Mouse (Mus musculus) limb, embryonic 15.5 days (tissue): ENCODE data around the gene Whrn. TPM values are rescaled to one million over a fixed set of nuclear protein-coding genes. Genes with fewer than 3 reads are reported as not detected.
A peak's percentile ranks its signal among the peaks of the same experiment; 100 is the strongest.

Source experiments
- ATAC-seq: fragments of 200-750 bp; cut with Nextera tagmentation; 2 replicates; pipeline ENCODE4 v1.8.0; 2017; ENCODE audit warnings: low read depth, moderate TSS enrichment; ENCODE audit not compliant: insufficient number of reproducible peaks, low FRiP score, low TSS enrichment
- H3K27ac ChIP-seq: fragments of 300-500 bp; sonication (generic); 2 replicates; pipeline ENCODE4 v1.5.1; 2015; ENCODE audit warnings: moderate library complexity, mild to moderate bottlenecking, inconsistent platforms
- H3K27me3 ChIP-seq: fragments of 300-500 bp; sonication (generic); 2 replicates; pipeline ENCODE4 v1.6.1; 2015; ENCODE audit warnings: inconsistent platforms
- H3K36me3 ChIP-seq: fragments of 300-500 bp; sonication (generic); 2 replicates; pipeline ENCODE4 v1.6.1; 2015; ENCODE audit warnings: inconsistent platforms
- H3K4me1 ChIP-seq: fragments of 300-500 bp; sonication (generic); 2 replicates; pipeline ENCODE4 v1.6.1; 2015; ENCODE audit warnings: inconsistent platforms
- H3K4me2 ChIP-seq: fragments of 300-500 bp; sonication (generic); 2 replicates; pipeline ENCODE4 v1.6.1; 2015; ENCODE audit warnings: mild to moderate bottlenecking, inconsistent platforms
- H3K4me3 ChIP-seq: fragments of 300-500 bp; sonication (generic); 2 replicates; pipeline ENCODE4 v1.5.1; 2015; ENCODE audit warnings: mild to moderate bottlenecking, inconsistent platforms
- H3K9ac ChIP-seq: fragments of 300-500 bp; sonication (generic); 2 replicates; pipeline ENCODE4 v1.6.1; 2015; ENCODE audit warnings: inconsistent platforms
- H3K9me3 ChIP-seq: fragments of 300-500 bp; sonication (generic); 2 replicates; pipeline ENCODE4 v1.6.1; 2016; ENCODE audit warnings: inconsistent platforms
- WGBS: fragments of 180-500 bp; shearing (Covaris S2); methylation state at CpG from one replicate; pipeline ENCODE4 v1.1.7; 2015; 5-methylcytosine and 5-hydroxymethylcytosine counted together
- polyA plus RNA-seq: library from polyadenylated mRNA; unstranded; fragments of >200 nt; fragmentation: Nextera tagmentation; extraction: Ambion mirVana; gene quantifications from 2 replicates; pipeline ENCODE4 v1.2.1, GENCODE M21; 2015

Whrn gene
- polyA plus RNA-seq, 1 experiment from 2014 or later, result 4.8 TPM

DNA sequence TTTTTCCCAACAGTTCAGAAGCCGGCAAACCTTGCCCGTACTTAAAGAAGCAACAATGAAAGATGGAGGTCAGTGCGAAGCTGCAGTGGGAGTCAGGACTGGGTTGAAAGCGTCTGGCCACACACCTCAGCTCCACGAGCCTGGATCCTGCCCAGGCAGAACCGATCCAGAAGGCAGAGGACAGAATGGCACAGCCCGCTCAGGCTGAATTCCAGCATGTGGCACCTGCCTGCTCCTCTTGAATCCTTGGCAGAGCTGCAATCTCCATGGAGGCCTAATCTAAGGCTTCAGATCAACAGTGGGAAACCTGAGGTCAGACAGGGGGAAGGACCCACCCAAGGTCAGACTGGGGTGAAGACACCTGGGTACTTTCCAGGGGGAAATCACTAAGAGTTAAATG is 54.2 kb downstream of the Whrn start:
- WGBS, result 68% methylated on average over 7 of the region's 7 CpGs
- Histone ChIP-seq H3K9ac (no peak overlapping the region), H3K4me3 (no peak overlapping the region), H3K27me3 (no peaks in the 10 kb centered on the region), H3K9me3 (0 out of 2 replicates have a peak, but pooled peaks cover 4% of the 10 kb centered on the region), H3K27ac (no peak overlapping the region), H3K36me3 (no peaks in the 10 kb centered on the region), H3K4me2 (no peak overlapping the region), H3K4me1 (peaks cover 26% of the 10 kb centered on the region)
- ATAC-seq, result no peak

- 42% methylated on average over 7 of the region's 7 CpGs for WGBS
- ATAC-seq, result no peak
- 0 out of 2 replicates have a peak, but pooled peaks cover 4% of the 10 kb centered on the region for H3K9me3 ChIP-seq
- peaks cover 31% of the 10 kb centered on the region for H3K4me1 ChIP-seq
- H3K4me3 ChIP-seq, result no peak overlapping the region
- H3K27me3 ChIP-seq, result no peaks in the 10 kb centered on the region
- H3K4me2 ChIP-seq, result no peak overlapping the region
- H3K36me3 ChIP-seq, result no peaks in the 10 kb centered on the region
- H3K27ac ChIP-seq, result no peak overlapping the region
- H3K9ac ChIP-seq, result no peak overlapping the region
Measured at GRCm38 (mm10) chr4:63440262-63440661, 55.5 kb downstream of the Whrn start.

GRCm38 (mm10) chr4:63437968-63438367 is 57.8 kb downstream of the Whrn start:
- H3K4me2 ChIP-seq, result no peak overlapping the region
- ATAC-seq, result no peak
- no peaks in the 10 kb centered on the region for H3K36me3 ChIP-seq
- no peak overlapping the region for H3K4me3 ChIP-seq
- no peaks in the 10 kb centered on the region for H3K27me3 ChIP-seq
- WGBS, result 66% methylated on average over 5 of the region's 5 CpGs
- H3K27ac ChIP-seq, result peak overlapping the region; percentile 70
- H3K4me1 ChIP-seq, result peaks cover 31% of the 10 kb centered on the region
- no peak overlapping the region for H3K9ac ChIP-seq
- H3K9me3 ChIP-seq, result 0 out of 2 replicates have a peak, but pooled peaks cover 4% of the 10 kb centered on the region

GRCm38 (mm10) chr4:63437119-63437815 is 58.5 kb downstream of the Whrn start:
- Histone ChIP-seq H3K4me1 (peaks cover 31% of the 10 kb centered on the region), H3K4me2 (0 out of 2 replicates have a peak overlapping the region, but pooled peaks have one; percentile 6), H3K36me3 (no peaks in the 10 kb centered on the region), H3K9ac (no peak overlapping the region), H3K27ac (peak overlapping the region; percentile 70), H3K4me3 (no peak overlapping the region), H3K9me3 (0 out of 2 replicates have a peak, but pooled peaks cover 4% of the 10 kb centered on the region), H3K27me3 (no peaks in the 10 kb centered on the region)
- peak; percentile 73 for ATAC-seq
- 20% methylated on average over 16 of the region's 16 CpGs for WGBS

DNA sequence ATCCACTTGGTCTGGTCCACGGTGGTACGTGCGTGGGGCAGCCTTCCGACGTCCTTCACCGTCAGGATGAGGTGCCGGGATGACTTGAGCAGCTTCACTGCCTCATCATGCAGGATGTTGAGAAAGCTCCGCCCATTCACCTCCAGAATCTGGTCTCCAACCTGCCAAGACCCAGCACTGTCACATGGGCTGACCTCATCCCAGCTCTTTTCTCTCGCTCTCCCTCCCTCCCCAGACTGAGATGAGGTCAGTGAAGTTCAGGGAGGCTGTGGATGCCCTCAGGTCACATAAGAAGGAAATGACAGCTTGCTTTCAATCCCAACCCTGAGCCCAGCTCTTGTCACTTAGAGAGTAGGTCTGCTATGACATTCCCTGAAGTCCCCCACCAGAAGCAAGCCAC is 60.4 kb downstream of the Whrn start:
- 0 out of 2 replicates have a peak, but pooled peaks cover 4% of the 10 kb centered on the region for H3K9me3 ChIP-seq
- H3K4me2 ChIP-seq, result no peak overlapping the region
- H3K36me3 ChIP-seq, result no peaks in the 10 kb centered on the region
- 81% methylated on average over 9 of the region's 9 CpGs for WGBS
- no peak overlapping the region for H3K9ac ChIP-seq
- ATAC-seq, result no peak
- H3K27ac ChIP-seq, result no peak overlapping the region
- peaks cover 37% of the 10 kb centered on the region for H3K4me1 ChIP-seq
- H3K27me3 ChIP-seq, result no peaks in the 10 kb centered on the region
- H3K4me3 ChIP-seq, result no peak overlapping the region

GRCm38 (mm10) chr4:63431098-63431497 is 64.7 kb downstream of the Whrn start:
- ATAC-seq, result no peak
- Histone ChIP-seq H3K4me2 (no peak overlapping the region), H3K27me3 (no peaks in the 10 kb centered on the region), H3K27ac (no peak overlapping the region), H3K9me3 (no peaks in the 10 kb centered on the region), H3K4me1 (peaks cover 17% of the 10 kb centered on the region), H3K9ac (no peak overlapping the region), H3K4me3 (no peak overlapping the region), H3K36me3 (no peaks in the 10 kb centered on the region)
- WGBS, result 44% methylated on average over 5 of the region's 5 CpGs

DNA sequence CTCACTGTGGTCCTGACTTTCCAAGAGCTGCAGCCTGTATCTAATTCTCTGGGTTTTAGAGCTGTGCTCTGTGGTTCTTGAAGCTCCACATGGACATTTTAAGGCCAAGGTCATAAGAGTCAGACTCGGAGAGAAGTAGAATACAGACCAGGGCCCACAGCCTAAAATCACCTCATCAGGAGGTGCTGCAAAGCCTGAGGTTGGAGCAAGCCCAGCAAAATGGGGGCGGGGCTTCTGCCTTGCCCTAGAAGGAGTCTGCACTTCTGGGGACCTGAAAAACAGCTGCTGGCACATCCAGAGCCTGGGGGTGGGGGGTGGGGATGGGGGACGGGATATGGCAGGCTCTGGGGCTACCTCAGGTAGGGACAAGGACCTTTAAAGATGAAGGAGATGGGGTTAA is 65.4 kb downstream of the Whrn start:
- Histone ChIP-seq H3K4me1 (peaks cover 17% of the 10 kb centered on the region), H3K36me3 (no peaks in the 10 kb centered on the region), H3K9me3 (no peaks in the 10 kb centered on the region), H3K9ac (no peak overlapping the region), H3K27me3 (no peaks in the 10 kb centered on the region), H3K4me2 (no peak overlapping the region), H3K4me3 (no peak overlapping the region), H3K27ac (no peak overlapping the region)
- no peak; the same call in 1 of the 2 replicates for ATAC-seq
- 24% methylated on average over 3 of the region's 3 CpGs for WGBS

- Histone ChIP-seq H3K36me3 (no peaks in the 10 kb centered on the region), H3K9ac (no peak overlapping the region), H3K27ac (no peak overlapping the region), H3K9me3 (no peaks in the 10 kb centered on the region), H3K4me3 (no peak overlapping the region), H3K4me1 (peaks cover 12% of the 10 kb centered on the region), H3K27me3 (no peaks in the 10 kb centered on the region), H3K4me2 (no peak overlapping the region)
- 47% methylated on average over 8 of the region's 8 CpGs for WGBS
- no peak for ATAC-seq
Measured at GRCm38 (mm10) chr4:63426308-63426707, 69.5 kb downstream of the Whrn start.

DNA sequence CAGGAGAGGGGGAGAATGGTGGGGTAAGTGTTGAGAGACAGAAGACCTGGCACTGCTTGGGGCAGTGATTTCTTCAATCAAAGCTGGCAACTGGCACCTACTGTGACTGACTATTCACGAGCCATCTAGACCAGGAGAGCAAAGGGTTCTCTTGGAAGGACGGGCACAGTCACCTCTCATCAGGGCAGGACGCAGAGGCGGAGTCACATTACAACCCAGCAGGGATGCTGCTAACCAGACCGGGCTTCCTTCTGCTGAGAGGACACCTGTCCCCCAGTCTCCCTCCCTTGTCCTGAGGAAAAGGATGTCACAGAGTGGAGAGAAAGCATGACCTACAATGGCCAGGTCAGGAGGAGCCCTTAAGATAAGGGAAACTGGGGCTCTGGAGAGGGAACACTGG is 72.0 kb downstream of the Whrn start:
- Histone ChIP-seq H3K27ac (no peak overlapping the region), H3K4me3 (no peak overlapping the region), H3K4me2 (no peak overlapping the region), H3K27me3 (no peaks in the 10 kb centered on the region), H3K36me3 (0 out of 2 replicates have a peak, but pooled peaks cover 3% of the 10 kb centered on the region), H3K4me1 (peaks cover 8% of the 10 kb centered on the region), H3K9me3 (no peaks in the 10 kb centered on the region), H3K9ac (no peak overlapping the region)
- no peak for ATAC-seq
- 35% methylated on average over 5 of the region's 5 CpGs for WGBS

- 81% methylated on average over 1 of the region's 1 CpGs for WGBS
- H3K27me3 ChIP-seq, result no peaks in the 10 kb centered on the region
- H3K4me2 ChIP-seq, result no peak overlapping the region
- H3K9me3 ChIP-seq, result no peaks in the 10 kb centered on the region
- ATAC-seq, result no peak
- 0 out of 2 replicates have a peak, but pooled peaks cover 3% of the 10 kb centered on the region for H3K36me3 ChIP-seq
- no peak overlapping the region for H3K27ac ChIP-seq
- no peak overlapping the region for H3K4me3 ChIP-seq
- peaks cover 8% of the 10 kb centered on the region for H3K4me1 ChIP-seq
- H3K9ac ChIP-seq, result no peak overlapping the region
Measured at GRCm38 (mm10) chr4:63423231-63423630, 72.6 kb downstream of the Whrn start.

- Histone ChIP-seq H3K4me1 (peaks cover 12% of the 10 kb centered on the region), H3K36me3 (peaks cover 10% of the 10 kb centered on the region; the same call in 1 of the 2 replicates), H3K27ac (no peak overlapping the region), H3K4me3 (no peak overlapping the region), H3K27me3 (no peaks in the 10 kb centered on the region), H3K9me3 (no peaks in the 10 kb centered on the region), H3K9ac (no peak overlapping the region), H3K4me2 (no peak overlapping the region)
- 55% methylated on average over 14 of the region's 14 CpGs for WGBS
- no peak for ATAC-seq
Measured at GRCm38 (mm10) chr4:63420143-63420920, 75.5 kb downstream of the Whrn start.

GRCm38 (mm10) chr4:63418270-63418669 is 77.5 kb downstream of the Whrn start:
- ATAC-seq, result no peak
- Histone ChIP-seq H3K9ac (no peak overlapping the region), H3K27ac (no peak overlapping the region), H3K4me3 (no peak overlapping the region), H3K9me3 (no peaks in the 10 kb centered on the region), H3K27me3 (no peaks in the 10 kb centered on the region), H3K4me1 (peaks cover 12% of the 10 kb centered on the region), H3K36me3 (peaks cover 15% of the 10 kb centered on the region; the same call in 1 of the 2 replicates), H3K4me2 (no peak overlapping the region)
- WGBS, result 84% methylated on average over 11 of the region's 11 CpGs
